Mouse (Mus musculus) bone marrow, adult 2 months (tissue): ENCODE measurements around the gene Paqr7. TPM values are rescaled to one million over a fixed set of nuclear protein-coding genes. Genes with fewer than 3 reads are reported as not detected.
"Not testable (repeated sequence)": the region's sequence is repeated elsewhere in the genome, so short reads cannot be mapped to it uniquely, and the experiment has no call there.

ENCODE experiments used
- H3K27ac ChIP-seq: fragments of 200-500 bp; 2 replicates; pipeline ENCODE4 v1.5.1; 2012; ENCODE audit warnings: low read depth, mild to moderate bottlenecking, control low read depth, inconsistent platforms, low read length; ENCODE audit not compliant: control insufficient read depth, poor library complexity, insufficient read depth
- H3K4me1 ChIP-seq: fragments of 200-500 bp; 2 replicates; pipeline ENCODE4 v1.6.1; 2011; ENCODE audit warnings: low read length; ENCODE audit not compliant: control insufficient read depth, insufficient read depth
- H3K4me3 ChIP-seq: fragments of 200-500 bp; replicated peaks from 2 replicates; pipeline ENCODE3; 2011; ENCODE audit warnings: mild to moderate bottlenecking, low read depth, low read length, control low read depth; ENCODE audit not compliant: control insufficient read depth
- CTCF ChIP-seq: fragments of 200-500 bp; IDR thresholded peaks from 2 replicates; pipeline ENCODE4 v1.5.1; 2011; ENCODE audit warnings: low read length, control low read depth; ENCODE audit not compliant: control insufficient read depth, insufficient read depth
- POLR2A ChIP-seq: fragments of 200-500 bp; IDR thresholded peaks from 2 replicates; pipeline ENCODE4 v1.6.1; 2011; ENCODE audit warnings: low read depth, mild to moderate bottlenecking, control low read depth, low read length, borderline replicate concordance; ENCODE audit not compliant: control insufficient read depth
- WGBS: fragments of 180-500 bp; shearing (Covaris S2); methylation state at CpG from one replicate; pipeline ENCODE4 v1.1.7; 2018; 5-methylcytosine and 5-hydroxymethylcytosine counted together
- polyA plus RNA-seq: library from polyadenylated mRNA; stranded (reverse); fragments of >200 nt; gene quantifications from 2 replicates; pipeline ENCODE4 v1.2.4, GENCODE M21; 2011; ENCODE audit warnings: low replicate concordance; ENCODE audit not compliant: missing spikeins, insufficient read depth, insufficient read length

The Paqr7 gene
- polyA plus RNA-seq, 1 experiment, result 10.8 TPM

DNA sequence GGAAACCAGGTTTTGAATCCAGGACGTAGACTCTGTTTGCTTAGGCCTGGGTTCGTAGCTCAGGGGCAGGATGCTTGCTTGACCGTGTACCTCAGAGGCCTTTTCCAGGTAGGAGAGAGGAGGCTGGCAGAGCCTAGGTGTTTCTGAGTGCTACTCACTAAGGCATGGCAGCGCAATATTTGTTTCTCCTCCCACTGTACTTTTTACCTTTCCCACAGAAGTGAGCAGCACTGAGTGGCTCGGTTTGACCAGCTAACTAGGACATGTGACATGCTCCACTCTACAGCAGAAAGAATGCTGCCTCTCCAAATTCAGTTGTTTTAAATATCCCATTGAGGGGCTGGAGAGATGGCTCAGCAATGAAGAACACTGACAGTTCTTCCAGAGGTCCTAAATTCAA is 8.3 kb upstream of the Paqr7 start:
- Histone ChIP-seq H3K4me1 (peaks cover 1% of the 10 kb centered on the region; the same call in 1 of the 2 replicates), H3K4me3 (no peak overlapping the region), H3K27ac (no peak overlapping the region)
- WGBS, result 90% methylated on average over 5 of the region's 5 CpGs
- no peak for TF ChIP-seq POLR2A
- TF ChIP-seq CTCF, result no peak

DNA sequence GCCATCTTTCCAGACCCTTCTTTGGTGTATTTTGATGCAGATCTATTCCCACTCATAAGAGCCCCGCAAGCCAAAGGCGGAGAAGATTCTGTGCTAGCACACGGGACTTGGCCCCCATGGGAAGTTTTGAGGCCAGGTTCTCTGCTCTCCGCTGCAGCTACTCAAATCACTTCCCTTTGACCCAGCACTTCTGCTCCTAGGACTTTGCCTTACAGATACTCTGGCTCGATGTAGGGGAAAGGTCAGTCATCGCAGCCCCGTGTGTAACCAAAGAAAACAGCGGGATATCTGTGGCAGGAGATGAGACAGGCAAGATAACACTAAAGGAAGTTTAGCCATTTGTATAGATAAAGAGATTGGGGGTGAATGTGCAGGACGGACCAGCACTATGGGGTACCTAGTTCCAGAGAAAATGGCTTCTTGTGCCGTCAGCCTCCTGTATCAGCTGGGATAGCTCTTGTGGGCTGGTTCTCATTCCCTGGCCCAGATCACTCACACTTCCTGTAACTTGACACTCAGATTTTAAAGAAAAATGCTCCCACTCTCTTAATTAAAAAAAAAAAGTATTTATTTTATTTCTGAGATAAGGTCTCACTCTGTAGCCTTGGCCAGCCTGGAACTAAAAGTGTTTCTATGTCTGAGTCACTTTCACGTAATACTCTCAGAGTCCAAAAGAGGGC is 6.4 kb upstream of the Paqr7 start:
- TF ChIP-seq CTCF, result no peak
- TF ChIP-seq POLR2A, result no peak
- H3K4me3 ChIP-seq, result no peak overlapping the region
- H3K4me1 ChIP-seq, result peaks cover 5% of the 10 kb centered on the region
- H3K27ac ChIP-seq, result no peak overlapping the region
- 55% methylated on average over 11 of the region's 11 CpGs for WGBS

DNA sequence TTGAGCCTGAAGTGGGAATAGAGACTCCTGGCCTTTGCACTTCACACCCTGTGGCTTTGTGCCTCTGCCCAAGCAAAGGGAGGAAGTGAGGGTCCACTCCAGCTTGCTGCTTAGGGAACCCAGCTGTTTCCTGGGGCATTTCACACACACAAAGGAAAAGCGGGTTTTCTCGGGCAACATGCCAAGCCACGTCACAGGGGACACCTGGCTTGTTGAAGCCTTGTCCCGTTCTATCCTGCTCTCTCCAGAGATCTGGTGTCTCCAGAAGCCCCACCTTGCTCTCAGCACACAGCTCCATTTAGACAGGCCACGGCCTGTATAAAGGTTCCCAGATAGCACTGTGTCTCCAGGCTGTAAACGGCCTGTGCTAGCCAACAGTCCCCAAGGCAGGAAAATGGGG is 4.8 kb upstream of the Paqr7 start:
- Histone ChIP-seq H3K4me1 (peaks cover 7% of the 10 kb centered on the region), H3K4me3 (no peak overlapping the region), H3K27ac (no peak overlapping the region)
- TF ChIP-seq CTCF, result no peak
- no peak for TF ChIP-seq POLR2A
- WGBS, result 23% methylated on average over 6 of the region's 6 CpGs

DNA sequence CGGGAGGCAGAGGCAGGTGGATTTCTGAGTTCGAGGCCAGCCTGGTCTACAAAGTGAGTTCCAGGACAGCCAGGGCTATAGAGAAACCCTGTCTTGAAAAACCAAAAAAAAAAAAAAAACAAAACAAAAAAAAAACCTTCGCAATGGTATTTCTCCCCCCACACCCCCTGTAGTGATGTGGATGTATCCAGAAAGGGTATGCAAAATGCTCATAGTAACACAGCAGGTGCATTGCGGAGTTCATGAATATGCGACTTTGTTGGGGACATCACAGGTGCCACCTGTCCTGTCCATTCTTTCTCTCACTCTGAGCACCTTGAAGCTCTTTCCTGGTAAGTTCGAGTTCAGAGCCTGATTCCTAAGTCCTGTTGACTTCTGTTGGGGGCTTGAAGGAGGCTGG is 2.3 kb upstream of the Paqr7 start:
- not testable (repeated sequence) for H3K4me1 ChIP-seq, H3K4me3 ChIP-seq
- H3K27ac ChIP-seq, result peak overlapping the region; percentile 85
- WGBS, result 76% methylated on average over 6 of the region's 6 CpGs

DNA sequence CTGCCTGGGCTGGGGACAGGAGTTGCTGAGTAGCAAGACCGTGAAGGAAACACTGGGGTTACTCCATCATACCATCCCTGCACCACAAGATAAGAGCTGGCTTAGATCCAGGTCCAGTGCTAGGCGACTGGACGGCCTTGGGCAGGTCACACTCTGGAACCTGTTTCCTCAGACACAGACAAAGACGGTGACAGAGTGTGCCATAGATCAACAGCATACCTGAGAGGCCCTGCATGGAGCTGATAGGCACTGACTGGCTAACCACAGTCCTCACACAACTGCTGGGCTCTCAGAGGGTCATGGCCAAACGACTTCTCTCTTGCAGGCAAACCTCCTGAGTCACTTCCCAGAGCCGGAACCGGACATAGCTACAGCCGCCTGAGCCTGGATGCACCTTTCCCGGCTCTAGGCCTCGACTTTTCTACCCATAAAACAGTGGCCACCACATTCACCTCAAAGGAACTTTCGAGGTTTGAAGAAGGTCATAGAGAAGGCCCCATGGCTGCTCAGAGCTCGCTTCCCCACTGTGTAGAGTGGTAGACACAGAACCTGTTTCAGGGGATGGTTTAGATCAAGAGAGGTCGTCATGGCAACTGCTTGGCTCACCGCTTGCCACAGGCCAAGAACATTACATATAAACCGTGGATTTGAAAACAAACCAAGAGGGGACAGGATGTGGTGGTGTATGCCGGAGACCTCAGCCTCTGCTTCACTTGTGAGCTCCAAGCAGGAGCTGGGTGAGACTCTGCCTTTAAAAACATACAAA is 1.5 kb upstream of the Paqr7 start:
- 3% methylated on average over 16 of the region's 16 CpGs for WGBS
- Histone ChIP-seq H3K27ac (peak overlapping the region; percentile 85), H3K4me3 (no peak overlapping the region), H3K4me1 (peaks cover 7% of the 10 kb centered on the region)
- TF ChIP-seq CTCF, result 0 out of 2 replicates have a peak, but pooled peaks have one; percentile 6
- TF ChIP-seq POLR2A, result no peak

DNA sequence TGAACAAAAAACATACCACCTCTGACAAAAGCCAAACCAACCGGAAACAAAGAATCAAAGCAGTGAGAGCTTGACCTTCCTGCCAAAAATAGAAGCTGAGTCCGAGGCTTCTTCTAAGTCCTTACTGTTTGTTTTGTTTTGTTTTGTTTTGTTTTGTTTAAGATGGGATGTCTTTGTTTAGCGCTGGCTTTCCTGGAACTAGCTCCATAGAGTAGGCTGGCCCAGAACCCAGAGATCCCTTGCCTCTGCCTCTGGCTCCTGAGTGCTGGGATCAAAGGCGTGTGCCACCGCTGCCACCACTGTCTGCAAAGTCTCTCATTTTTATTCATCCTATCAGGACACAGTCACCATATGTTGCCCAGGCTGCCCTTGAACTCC is 962 bp upstream of the Paqr7 start:
- peaks cover 7% of the 10 kb centered on the region for H3K4me1 ChIP-seq
- 52% methylated on average over 5 of the region's 5 CpGs for WGBS
- TF ChIP-seq CTCF, result no peak
- peak overlapping the region; percentile 85 for H3K27ac ChIP-seq
- no peak overlapping the region for H3K4me3 ChIP-seq

DNA sequence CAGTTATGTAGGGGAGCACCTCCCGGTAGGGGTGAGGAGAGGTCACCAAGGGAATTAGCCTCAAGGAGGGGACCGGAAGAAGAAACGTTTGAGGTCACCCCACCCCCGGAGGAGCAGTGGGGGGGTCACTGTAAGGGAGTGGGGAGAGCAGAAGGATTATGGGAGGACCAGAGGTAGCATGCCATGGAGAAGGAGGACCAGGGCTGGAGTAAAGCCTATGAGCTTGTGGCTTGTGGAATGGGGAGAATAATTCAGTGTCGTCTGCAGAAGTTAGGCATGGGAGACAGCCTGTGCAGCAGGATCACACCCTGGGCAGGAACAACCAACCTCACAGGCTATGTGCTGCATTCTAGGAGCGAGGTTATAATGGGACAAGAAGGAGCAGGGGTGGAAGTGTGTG is 726 bp downstream of the Paqr7 start:
- Histone ChIP-seq H3K27ac (peak overlapping the region; percentile 85), H3K4me1 (peaks cover 7% of the 10 kb centered on the region), H3K4me3 (peak overlapping the region; percentile 69)
- WGBS, result 3% methylated on average over 6 of the region's 6 CpGs
- TF ChIP-seq POLR2A (no peak), CTCF (no peak)

DNA sequence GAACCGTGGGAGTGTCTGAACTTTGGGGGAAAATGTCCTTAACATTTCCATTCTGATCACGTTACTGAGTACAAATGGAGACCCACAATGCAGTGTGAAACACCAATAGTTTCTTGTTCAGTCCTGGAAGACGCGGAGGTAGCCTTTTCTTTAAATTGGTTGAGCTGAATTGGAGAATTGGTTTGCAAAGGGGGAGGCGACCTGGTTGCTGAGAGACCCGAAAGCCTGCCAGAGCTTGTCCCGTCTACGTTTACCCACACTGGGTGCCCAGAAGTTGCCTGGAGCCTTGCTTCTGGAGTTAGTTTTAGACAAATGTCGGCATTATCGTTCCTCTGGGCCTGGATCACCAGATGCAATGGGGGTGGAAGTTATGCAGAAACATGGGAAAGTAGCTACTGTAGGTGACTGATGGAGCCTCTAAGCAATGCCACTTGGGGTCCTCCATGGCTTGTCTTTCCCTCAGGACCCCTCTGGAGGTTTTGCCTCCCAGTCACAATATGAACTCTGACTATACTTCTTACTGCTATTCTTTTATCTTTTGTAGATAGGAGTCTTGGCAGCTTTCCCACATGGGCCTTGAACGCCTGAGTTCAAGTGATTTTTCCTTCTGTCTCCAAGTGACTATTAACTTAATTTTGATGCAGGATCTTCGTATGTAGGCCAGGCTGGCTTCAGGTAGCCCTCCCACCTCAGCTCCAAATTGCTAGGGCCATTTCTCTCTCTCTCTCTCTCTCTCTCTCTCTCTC is 1.7 kb downstream of the Paqr7 start:
- TF ChIP-seq POLR2A, result no peak
- no peak for TF ChIP-seq CTCF
- WGBS, result 43% methylated on average over 12 of the region's 12 CpGs
- peak overlapping the region; percentile 69 for H3K4me3 ChIP-seq
- H3K27ac ChIP-seq, result peak overlapping the region; percentile 85
- peaks cover 7% of the 10 kb centered on the region for H3K4me1 ChIP-seq

DNA sequence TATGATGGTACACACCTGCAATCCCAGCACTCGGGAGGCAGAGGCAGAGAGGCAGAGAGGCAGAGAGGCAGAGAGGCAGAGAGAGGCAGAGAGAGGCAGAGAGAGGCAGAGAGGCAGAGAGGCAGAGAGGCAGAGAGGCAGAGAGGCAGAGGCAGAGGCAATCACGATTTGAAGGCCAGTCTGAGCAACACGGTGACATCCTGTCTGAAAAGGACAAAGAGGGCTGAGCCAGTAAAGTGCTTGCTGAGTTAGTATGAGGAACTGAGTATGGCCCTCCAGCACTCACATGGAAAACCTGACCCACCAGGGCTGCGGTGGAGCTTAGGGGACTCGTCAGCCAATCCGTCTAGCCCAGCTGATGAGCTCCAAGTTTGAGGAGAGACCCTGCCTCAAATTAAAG is 2.5 kb downstream of the Paqr7 start:
- H3K4me3 ChIP-seq, H3K27ac ChIP-seq, H3K4me1 ChIP-seq: not testable (repeated sequence)
- 51% methylated on average over 6 of the region's 6 CpGs for WGBS
